Mouse (Mus musculus): ENCODE results near the gene 4932438H23Rik.

DNA sequence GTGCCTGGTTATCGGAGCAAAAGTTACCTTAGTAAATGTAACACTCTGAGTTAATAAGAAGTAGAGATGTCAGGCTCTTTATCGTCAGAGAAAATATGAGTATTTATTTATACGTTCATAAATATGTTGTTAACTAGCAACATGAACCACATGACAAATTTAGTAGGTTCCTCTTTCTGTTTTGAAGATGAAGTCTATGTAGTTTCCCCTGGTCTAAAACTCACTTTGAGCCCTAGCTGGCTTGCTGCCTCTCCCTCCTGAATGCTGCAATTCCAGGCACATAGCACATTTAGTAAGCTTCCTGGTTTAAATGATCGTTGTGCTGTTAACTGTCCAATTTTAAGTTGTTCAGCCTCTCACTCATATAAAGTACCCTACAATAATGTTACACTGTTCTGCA lies 64.2 kb downstream of the 4932438H23Rik start:
- no peak for TF ChIP-seq CTCF (IDR thresholded peaks at IDR 0.05; ENCODE audit: insufficient read depth, low read length)
- no peak for TF ChIP-seq POLR2A (IDR thresholded peaks at IDR 0.05; ENCODE audit: borderline replicate concordance, extremely low read depth, low read depth, low read length)

All from lung, adult 2 months (tissue).